Mouse (Mus musculus) liver, adult 2 months (tissue): ENCODE results near the gene Dnah8.

ENCODE experiments used
- CTCF ChIP-seq: fragments of 200-500 bp; IDR thresholded peaks from 2 replicates; pipeline ENCODE4 v1.5.1; 2011; ENCODE audit warnings: low read depth, low read length, control low read depth
- POLR2A ChIP-seq: fragments of 200-500 bp; IDR thresholded peaks from 2 replicates; pipeline ENCODE4 v1.6.1; 2011; ENCODE audit warnings: low read length, control low read depth; ENCODE audit not compliant: insufficient read depth; ENCODE audit errors: extremely low read depth

GRCm38 (mm10) chr17:30910866-30911731 lies 286.9 kb downstream of the Dnah8 start:
- TF ChIP-seq CTCF (no peak), POLR2A (no peak)
